Mouse (Mus musculus) olfactory bulb, adult 2 months (tissue): ENCODE measurements around the gene Smox.

Experiments
- CTCF ChIP-seq: fragments of 200-500 bp; IDR thresholded peaks from 2 replicates; pipeline ENCODE4 v1.5.1; 2012; ENCODE audit warnings: low read depth, mild to moderate bottlenecking, low read length, moderate library complexity; ENCODE audit not compliant: insufficient read depth
- POLR2A ChIP-seq: fragments of 200-500 bp; IDR thresholded peaks from 2 replicates; pipeline ENCODE4 v1.6.1; 2012; ENCODE audit warnings: mild to moderate bottlenecking, low read depth, low read length, moderate library complexity; ENCODE audit not compliant: insufficient read depth

DNA sequence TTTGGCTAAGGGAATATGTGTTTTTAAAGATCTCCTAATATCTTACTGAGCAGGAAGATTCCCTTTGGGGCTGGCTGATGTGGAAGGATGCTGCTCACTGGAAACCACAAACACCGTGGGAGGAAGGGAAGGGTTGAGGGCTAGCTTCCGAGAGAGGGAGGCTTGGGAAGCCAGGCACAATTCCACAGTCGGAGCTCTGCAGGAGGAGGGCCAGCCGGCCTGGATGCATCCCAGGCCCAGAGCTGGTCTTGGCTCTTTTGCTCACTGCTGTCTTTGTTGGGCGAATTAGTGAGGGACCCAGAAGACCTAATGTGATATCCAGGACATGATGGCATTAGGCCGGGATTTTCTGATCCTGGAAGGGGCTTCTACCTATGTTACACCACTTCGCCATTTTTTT is 6.9 kb downstream of the Smox start:
- no peak for TF ChIP-seq POLR2A
- no peak for TF ChIP-seq CTCF
